Mouse (Mus musculus) C2C12 (cell line): Measurements from ENCODE around the gene Iffo2. TPM values are rescaled to one million over a fixed set of nuclear protein-coding genes. Genes with fewer than 3 reads are reported as not detected.
"Not testable (repeated sequence)": the region's sequence is repeated elsewhere in the genome, so short reads cannot be mapped to it uniquely, and the experiment has no call there.

Experiments used
- H3K27me3 ChIP-seq: one replicate; pipeline ENCODE4 v1.6.1; 2011; ENCODE audit not compliant: control insufficient read depth, insufficient read depth, insufficient read length
- H3K36me3 ChIP-seq: one replicate; pipeline ENCODE4 v1.6.1; 2011; ENCODE audit not compliant: control insufficient read depth, insufficient read depth
- H3K4me3 ChIP-seq: one replicate; pipeline ENCODE4 v1.5.1; 2011; ENCODE audit warnings: mild to moderate bottlenecking, control low read depth; ENCODE audit not compliant: poor library complexity, insufficient read depth, severe bottlenecking
- H3K79me2 ChIP-seq: one replicate; pipeline ENCODE4 v1.6.1; 2011; ENCODE audit not compliant: control insufficient read depth, insufficient read depth
- H3K79me3 ChIP-seq: one replicate; pipeline ENCODE4 v1.6.1; 2011; ENCODE audit warnings: low read depth, control low read depth
- H3ac ChIP-seq: one replicate; pipeline ENCODE3; 2011; ENCODE audit warnings: low read depth; ENCODE audit not compliant: control insufficient read depth, insufficient read length
- CEBPB ChIP-seq: IDR thresholded peaks from one replicate; pipeline ENCODE4 v1.6.1; 2011; ENCODE audit warnings: low read depth, mild to moderate bottlenecking, control low read depth, moderate library complexity
- CTCF ChIP-seq: IDR thresholded peaks from one replicate; pipeline ENCODE4 v1.5.1; 2011; ENCODE audit not compliant: control insufficient read depth, insufficient read depth, insufficient read length
- FOSL1 ChIP-seq: IDR thresholded peaks from one replicate; pipeline ENCODE4 v1.8.0; 2011; ENCODE audit warnings: mild to moderate bottlenecking, low read length; ENCODE audit not compliant: poor library complexity, insufficient read depth, severe bottlenecking
- MAX ChIP-seq: IDR thresholded peaks from one replicate; pipeline ENCODE4 v1.6.1; 2011; ENCODE audit warnings: mild to moderate bottlenecking, control low read depth
- MYOD1 ChIP-seq: IDR thresholded peaks from one replicate; pipeline ENCODE4 v1.6.1; 2011; ENCODE audit warnings: low read depth; ENCODE audit not compliant: control insufficient read depth, insufficient read length
- MYOG ChIP-seq: IDR thresholded peaks from one replicate; pipeline ENCODE4 v1.6.1; 2011; ENCODE audit not compliant: control insufficient read depth, insufficient read length; ENCODE audit errors: extremely low read depth
- USF1 ChIP-seq: IDR thresholded peaks from one replicate; pipeline ENCODE4 v1.6.1; 2011; ENCODE audit warnings: low read depth, mild to moderate bottlenecking, control low read depth, moderate library complexity
- long read RNA-seq, 2 experiments: library from polyadenylated mRNA; unstranded; transcript quantifications; one replicate each; pipeline ENCODE4 v2.0.0; 2019 to 2020
- polyA plus RNA-seq: library from polyadenylated mRNA; unstranded; fragments of >200 nt; fragmentation: generic; extraction: Trizol; gene quantifications from one replicate; pipeline ENCODE4 v1.2.1, GENCODE M21; 2012; ENCODE audit warnings: missing spikeins

The Iffo2 gene
- polyA plus RNA-seq: 20.0 TPM
- long read RNA-seq, experiment 1, full-length matches to known transcripts: 1 of 6 reads
- long read RNA-seq, experiment 1, partial matches to known transcripts: 3 of 6 reads
- long read RNA-seq, experiment 1, other reads (novel, unspliced or antisense): 2 of 6 reads
- long read RNA-seq, experiment 2, partial matches to known transcripts: 0 of 31 reads
- long read RNA-seq, experiment 2, other reads (novel, unspliced or antisense): 31 of 31 reads

DNA sequence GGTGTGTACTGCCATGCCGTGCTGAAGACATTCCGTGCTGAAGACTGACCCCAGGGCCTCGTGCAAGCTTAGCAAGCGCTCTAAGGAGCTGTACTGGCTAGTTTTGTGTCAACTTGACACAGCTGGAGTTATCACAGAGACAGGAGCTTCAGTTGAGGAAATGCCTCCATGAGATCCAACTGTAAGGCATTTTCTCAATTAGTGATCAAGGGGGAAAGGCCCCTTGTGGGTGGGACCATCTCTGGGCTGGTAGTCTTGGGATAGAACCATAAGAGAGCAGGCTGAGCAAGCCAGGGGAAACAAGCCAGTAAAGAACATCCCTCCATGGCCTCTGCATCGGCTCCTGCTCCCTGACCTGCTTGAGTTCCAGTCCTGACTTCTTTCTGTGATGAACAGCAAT lies at the start of gene Iffo2:
Gene Iffo2 (plus strand): TSS at position 301 of the 400 bp plus-strand sequence.
- H3K79me2 ChIP-seq, H3K4me3 ChIP-seq, H3K27me3 ChIP-seq, H3K79me3 ChIP-seq, H3ac ChIP-seq, H3K36me3 ChIP-seq: not testable (repeated sequence)

- Histone ChIP-seq H3K4me3 (no peak overlapping the region), H3K27me3 (no peaks in the 10 kb centered on the region), H3ac (no peak overlapping the region), H3K79me2 (no peaks in the 10 kb centered on the region), H3K36me3 (peaks cover 90% of the 10 kb centered on the region), H3K79me3 (no peaks in the 10 kb centered on the region)
- no peak for TF ChIP-seq MYOG
- no peak for TF ChIP-seq MAX
- TF ChIP-seq FOSL1: no peak
- no peak for TF ChIP-seq USF1
- no peak for TF ChIP-seq CEBPB
- no peak for TF ChIP-seq CTCF
- TF ChIP-seq MYOD1: no peak
These were observed 48.9 kb upstream of the Iffo2 start for GRCm38 (mm10) chr4:139481400-139481799.

DNA sequence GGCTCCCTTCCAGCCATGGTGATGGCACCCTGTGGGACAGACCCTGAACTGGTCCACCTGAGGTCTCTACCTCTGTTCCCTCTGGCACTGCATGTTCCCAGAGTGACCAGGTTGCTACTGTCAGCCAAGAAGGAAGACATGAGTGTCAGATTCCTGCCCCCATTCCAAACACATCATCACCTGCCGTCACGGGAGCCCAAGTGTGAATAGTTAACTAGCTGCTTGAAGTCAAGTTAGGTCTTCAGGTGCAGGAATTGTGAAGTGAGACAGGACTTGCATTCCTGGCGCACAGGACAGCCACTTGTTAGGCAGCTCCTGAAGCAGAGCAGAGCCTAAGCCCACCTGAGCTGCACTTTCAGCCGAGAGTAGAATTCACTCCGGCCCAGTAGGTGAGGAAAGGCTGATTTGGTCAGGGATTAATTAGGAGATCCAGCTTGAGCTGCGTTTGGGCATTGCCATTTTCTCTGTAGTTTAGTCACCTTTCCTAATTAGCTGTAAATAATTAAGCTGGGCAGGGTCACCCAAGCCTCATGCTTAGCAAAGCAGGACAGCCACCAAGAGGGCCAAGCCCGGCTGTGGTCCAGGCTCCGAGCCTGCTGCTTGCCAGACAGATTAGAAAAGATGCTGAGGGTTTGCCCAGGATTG lies 46.8 kb upstream of the Iffo2 start:
- no peaks in the 10 kb centered on the region for H3K79me3 ChIP-seq
- no peaks in the 10 kb centered on the region for H3K79me2 ChIP-seq
- H3K27me3 ChIP-seq: no peaks in the 10 kb centered on the region
- no peak overlapping the region for H3K4me3 ChIP-seq
- H3K36me3 ChIP-seq: peaks cover 84% of the 10 kb centered on the region
- H3ac ChIP-seq: no peak overlapping the region
- no peak for TF ChIP-seq MAX
- TF ChIP-seq CTCF: no peak
- TF ChIP-seq FOSL1: no peak
- TF ChIP-seq CEBPB: no peak
- no peak for TF ChIP-seq MYOD1
- TF ChIP-seq MYOG: no peak
- no peak for TF ChIP-seq USF1

- H3ac ChIP-seq: no peak overlapping the region
- no peaks in the 10 kb centered on the region for H3K79me2 ChIP-seq
- no peaks in the 10 kb centered on the region for H3K27me3 ChIP-seq
- H3K36me3 ChIP-seq: peaks cover 84% of the 10 kb centered on the region
- no peak overlapping the region for H3K4me3 ChIP-seq
- TF ChIP-seq MAX (no peak), FOSL1 (no peak), USF1 (no peak), CTCF (no peak), MYOG (no peak)
- H3K79me3 ChIP-seq: no peaks in the 10 kb centered on the region
These were observed 45.9 kb upstream of the Iffo2 start for GRCm38 (mm10) chr4:139484496-139484895.

GRCm38 (mm10) chr4:139487085-139487484 lies 43.3 kb upstream of the Iffo2 start:
- H3K79me2 ChIP-seq: no peaks in the 10 kb centered on the region
- H3K79me3 ChIP-seq: no peaks in the 10 kb centered on the region
- H3ac ChIP-seq: no peak overlapping the region
- TF ChIP-seq USF1: no peak
- H3K36me3 ChIP-seq: peaks cover 71% of the 10 kb centered on the region
- H3K27me3 ChIP-seq: no peaks in the 10 kb centered on the region
- H3K4me3 ChIP-seq: no peak overlapping the region

GRCm38 (mm10) chr4:139488325-139488724 lies 42.0 kb upstream of the Iffo2 start:
- Histone ChIP-seq H3K4me3 (no peak overlapping the region), H3K36me3 (peaks cover 59% of the 10 kb centered on the region)

More at GRCm38 (mm10) chr4:139488325-139488724, 42.0 kb upstream of the Iffo2 start:
- Histone ChIP-seq H3K79me3 (no peaks in the 10 kb centered on the region), H3K27me3 (no peaks in the 10 kb centered on the region), H3ac (no peak overlapping the region), H3K79me2 (no peaks in the 10 kb centered on the region)
- TF ChIP-seq MYOG (no peak), CTCF (no peak), FOSL1 (no peak), USF1 (no peak), MAX (no peak), CEBPB (no peak), MYOD1 (no peak)
